Mouse (Mus musculus): Measurements from ENCODE around the gene Lyve1. TPM values are rescaled to one million over a fixed set of nuclear protein-coding genes. Genes with fewer than 3 reads are reported as not detected.

The Lyve1 gene
- polyA plus RNA-seq, 1 experiment from 2014 or later, result 9.1 TPM

- Histone ChIP-seq H3K4me2 (no peak overlapping the region), H3K9ac (no peak overlapping the region), H3K9me3 (replicated peaks) (no peaks in the 10 kb centered on the region), H3K4me1 (peaks cover 42% of the 10 kb centered on the region), H3K27ac (peak overlapping the region; percentile 72), H3K36me3 (no peaks in the 10 kb centered on the region), H3K27me3 (no peaks in the 10 kb centered on the region), H3K4me3 (replicated peaks) (no peak overlapping the region)
- ATAC-seq (replicated peaks; ENCODE audit: low FRiP score), result peak; percentile 63
- WGBS, result 48% methylated on average over 7 of the region's 7 CpGs
Observed at GRCm38 (mm10) chr7:110851541-110852203, 11.4 kb downstream of the Lyve1 start.

GRCm38 (mm10) chr7:110848371-110848770 lies 14.7 kb downstream of the Lyve1 start:
- Histone ChIP-seq H3K27ac (no peak overlapping the region), H3K4me2 (no peak overlapping the region), H3K4me1 (peaks cover 21% of the 10 kb centered on the region), H3K9me3 (replicated peaks) (no peaks in the 10 kb centered on the region), H3K4me3 (replicated peaks) (no peak overlapping the region), H3K36me3 (no peaks in the 10 kb centered on the region), H3K27me3 (no peaks in the 10 kb centered on the region), H3K9ac (no peak overlapping the region)
- ATAC-seq (replicated peaks; ENCODE audit: low FRiP score), result no peak
- WGBS, result 86% methylated on average over 1 of the region's 1 CpGs

GRCm38 (mm10) chr7:110847321-110847720 lies 15.7 kb downstream of the Lyve1 start:
- no peak overlapping the region for H3K4me3 ChIP-seq (replicated peaks)
- H3K4me2 ChIP-seq, result no peak overlapping the region
- no peak for ATAC-seq (replicated peaks; ENCODE audit: low FRiP score)
- no peaks in the 10 kb centered on the region for H3K36me3 ChIP-seq
- H3K9me3 ChIP-seq (replicated peaks), result no peaks in the 10 kb centered on the region
- WGBS, result 76% methylated on average over 2 of the region's 2 CpGs
- no peak overlapping the region for H3K9ac ChIP-seq
- no peaks in the 10 kb centered on the region for H3K27me3 ChIP-seq
- H3K27ac ChIP-seq, result no peak overlapping the region
- H3K4me1 ChIP-seq, result peaks cover 24% of the 10 kb centered on the region

- WGBS, result under 1% methylated on average over 42 of the region's 42 CpGs
- H3K27me3 ChIP-seq, result no peaks in the 10 kb centered on the region
- H3K27ac ChIP-seq, result peak within 1 kb of the TSS; percentile 97
- ATAC-seq (replicated peaks; ENCODE audit: low FRiP score), result peak; percentile 94
- H3K4me3 ChIP-seq (replicated peaks), result peak within 1 kb of the TSS; percentile 90
- peak within 1 kb of the TSS; percentile 90 for H3K9ac ChIP-seq
- peaks cover 8% of the 10 kb centered on the region for H3K4me1 ChIP-seq
- no peaks in the 10 kb centered on the region for H3K9me3 ChIP-seq (replicated peaks)
- H3K36me3 ChIP-seq, result 0 out of 2 replicates have a peak, but pooled peaks cover 3% of the 10 kb centered on the region
- peak within 1 kb of the TSS; percentile 71 for H3K4me2 ChIP-seq
Observed at GRCm38 (mm10) chr7:110843916-110844874, 18.8 kb downstream of the Lyve1 start, which contains the start of gene Rnf141. Rnf141 (minus strand) TSS chr7:110844457.

GRCm38 (mm10) chr7:110840332-110840731 lies 22.7 kb downstream of the Lyve1 start:
- Histone ChIP-seq H3K27ac (no peak overlapping the region), H3K9ac (no peak overlapping the region), H3K9me3 (replicated peaks) (no peaks in the 10 kb centered on the region), H3K27me3 (no peaks in the 10 kb centered on the region), H3K4me2 (no peak overlapping the region), H3K36me3 (peaks cover 14% of the 10 kb centered on the region), H3K4me3 (replicated peaks) (no peak overlapping the region), H3K4me1 (peaks cover 8% of the 10 kb centered on the region)
- 71% methylated on average over 4 of the region's 4 CpGs for WGBS
- ATAC-seq (replicated peaks; ENCODE audit: low FRiP score), result no peak

GRCm38 (mm10) chr7:110834522-110834921 lies 28.5 kb downstream of the Lyve1 start:
- no peak overlapping the region for H3K27ac ChIP-seq
- WGBS, result 57% methylated on average over 3 of the region's 3 CpGs
- no peaks in the 10 kb centered on the region for H3K9me3 ChIP-seq (replicated peaks)
- no peak for ATAC-seq (replicated peaks; ENCODE audit: low FRiP score)
- no peak overlapping the region for H3K4me2 ChIP-seq
- H3K27me3 ChIP-seq, result no peaks in the 10 kb centered on the region
- H3K36me3 ChIP-seq, result peaks cover 46% of the 10 kb centered on the region
- H3K4me1 ChIP-seq, result no peaks in the 10 kb centered on the region
- H3K4me3 ChIP-seq (replicated peaks), result no peak overlapping the region
- H3K9ac ChIP-seq, result no peak overlapping the region

GRCm38 (mm10) chr7:110834018-110834417 lies 29.0 kb downstream of the Lyve1 start:
- Histone ChIP-seq H3K27ac (no peak overlapping the region), H3K36me3 (peaks cover 51% of the 10 kb centered on the region), H3K27me3 (no peaks in the 10 kb centered on the region), H3K9ac (no peak overlapping the region), H3K9me3 (replicated peaks) (no peaks in the 10 kb centered on the region), H3K4me2 (no peak overlapping the region), H3K4me3 (replicated peaks) (no peak overlapping the region), H3K4me1 (no peaks in the 10 kb centered on the region)
- WGBS, result 94% methylated on average over 1 of the region's 1 CpGs
- no peak for ATAC-seq (replicated peaks; ENCODE audit: low FRiP score)

- H3K27me3 ChIP-seq, result no peaks in the 10 kb centered on the region
Observed at GRCm38 (mm10) chr7:110833024-110833423, 30.0 kb downstream of the Lyve1 start.

GRCm38 (mm10) chr7:110823995-110824953 lies 38.8 kb downstream of the Lyve1 start:
- 75% methylated on average over 8 of the region's 8 CpGs for WGBS
- Histone ChIP-seq H3K4me2 (no peak overlapping the region), H3K4me3 (replicated peaks) (no peak overlapping the region), H3K36me3 (peaks cover 63% of the 10 kb centered on the region), H3K9me3 (replicated peaks) (no peaks in the 10 kb centered on the region), H3K4me1 (peaks cover 22% of the 10 kb centered on the region), H3K27me3 (no peaks in the 10 kb centered on the region), H3K9ac (no peak overlapping the region), H3K27ac (no peak overlapping the region)
- no peak for ATAC-seq (replicated peaks; ENCODE audit: low FRiP score)

More at GRCm38 (mm10) chr7:110833024-110833423, 30.0 kb downstream of the Lyve1 start:
- no peak overlapping the region for H3K9ac ChIP-seq
- WGBS, result 97% methylated on average over 1 of the region's 1 CpGs
- no peak overlapping the region for H3K4me3 ChIP-seq (replicated peaks)
- ATAC-seq (replicated peaks; ENCODE audit: low FRiP score), result no peak
- no peak overlapping the region for H3K27ac ChIP-seq
- no peaks in the 10 kb centered on the region for H3K4me1 ChIP-seq
- no peak overlapping the region for H3K4me2 ChIP-seq
- peaks cover 61% of the 10 kb centered on the region for H3K36me3 ChIP-seq
- no peaks in the 10 kb centered on the region for H3K9me3 ChIP-seq (replicated peaks)

GRCm38 (mm10) chr7:110823593-110823992 lies 39.4 kb downstream of the Lyve1 start:
- no peak overlapping the region for H3K27ac ChIP-seq

GRCm38 (mm10) chr7:110823076-110823475 lies 40.0 kb downstream of the Lyve1 start:
- Histone ChIP-seq H3K9ac (no peak overlapping the region), H3K4me2 (no peak overlapping the region), H3K27ac (no peak overlapping the region), H3K36me3 (peaks cover 51% of the 10 kb centered on the region), H3K27me3 (no peaks in the 10 kb centered on the region), H3K9me3 (replicated peaks) (no peaks in the 10 kb centered on the region), H3K4me3 (replicated peaks) (no peak overlapping the region), H3K4me1 (peaks cover 29% of the 10 kb centered on the region)
- 33% methylated on average over 8 of the region's 8 CpGs for WGBS
- no peak for ATAC-seq (replicated peaks; ENCODE audit: low FRiP score)

More at GRCm38 (mm10) chr7:110823593-110823992, 39.4 kb downstream of the Lyve1 start:
- H3K4me1 ChIP-seq, result peaks cover 26% of the 10 kb centered on the region
- H3K4me3 ChIP-seq (replicated peaks), result no peak overlapping the region
- H3K4me2 ChIP-seq, result no peak overlapping the region
- H3K9ac ChIP-seq, result no peak overlapping the region
- H3K27me3 ChIP-seq, result no peaks in the 10 kb centered on the region
- ATAC-seq (replicated peaks; ENCODE audit: low FRiP score), result no peak
- peaks cover 56% of the 10 kb centered on the region for H3K36me3 ChIP-seq
- WGBS, result 60% methylated on average over 4 of the region's 4 CpGs
- no peaks in the 10 kb centered on the region for H3K9me3 ChIP-seq (replicated peaks)
